Mouse (Mus musculus): Measurements from ENCODE around the gene Rbm4.
"Not testable (repeated sequence)": the region's sequence is repeated elsewhere in the genome, so short reads cannot be mapped to it uniquely, and the experiment has no call there.

Rbm4 gene

GRCm38 (mm10) chr19:4795929-4796328 is 2.2 kb upstream of the Rbm4 start:
- DNase-seq, result no peak

DNA sequence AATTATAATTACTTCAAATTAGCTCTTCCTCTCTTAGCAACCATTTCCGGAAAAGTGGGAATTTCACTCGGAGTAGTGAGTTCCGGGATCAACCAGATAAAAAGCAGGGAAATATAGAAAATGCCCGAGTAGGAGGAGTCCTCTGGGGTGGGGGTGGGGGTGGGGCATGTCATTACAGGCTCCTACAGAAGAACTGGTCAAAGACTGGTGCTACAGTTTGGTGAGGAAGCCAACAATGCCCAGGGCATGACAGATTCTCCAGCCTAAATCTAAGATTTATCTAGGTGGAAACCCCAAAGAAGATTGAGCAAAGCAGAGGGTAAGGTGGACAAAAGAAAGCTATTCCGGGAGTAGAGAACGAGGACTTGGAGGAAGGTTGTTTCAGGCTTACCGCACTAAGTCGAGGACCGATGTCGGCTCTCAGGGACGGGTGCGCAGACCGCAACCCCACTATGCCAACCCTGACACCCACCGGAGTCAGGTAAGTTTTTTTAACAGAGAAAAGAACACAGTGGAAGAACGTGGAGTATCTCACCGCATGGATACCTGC is 345 bp downstream of the Rbm4 start:
- no peak for DNase-seq

GRCm38 (mm10) chr19:4786313-4786712 is 7.4 kb downstream of the Rbm4 start:
- no peak for DNase-seq

DNA sequence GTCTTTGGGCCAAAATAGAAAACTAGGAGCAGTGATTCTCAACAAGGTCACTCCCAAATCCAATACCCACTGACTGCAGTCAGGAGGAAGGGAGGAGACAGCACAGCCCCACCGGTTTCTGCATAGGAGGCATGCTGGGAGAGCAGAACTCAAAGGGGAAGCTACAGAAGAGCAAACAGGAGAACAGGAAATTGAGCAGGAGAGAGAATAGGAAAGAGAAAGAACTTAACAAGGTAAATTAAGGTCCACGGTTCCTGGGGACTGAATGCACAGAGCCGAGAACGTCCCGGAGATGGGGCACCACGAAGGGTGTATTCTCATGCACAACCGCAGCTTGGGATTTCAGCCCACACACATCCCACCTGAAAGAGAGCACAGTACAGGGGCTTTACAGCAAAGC is 8.5 kb downstream of the Rbm4 start:
- no peak for DNase-seq

GRCm38 (mm10) chr19:4782891-4783290 is 10.8 kb downstream of the Rbm4 start:
- no peak for DNase-seq

DNA sequence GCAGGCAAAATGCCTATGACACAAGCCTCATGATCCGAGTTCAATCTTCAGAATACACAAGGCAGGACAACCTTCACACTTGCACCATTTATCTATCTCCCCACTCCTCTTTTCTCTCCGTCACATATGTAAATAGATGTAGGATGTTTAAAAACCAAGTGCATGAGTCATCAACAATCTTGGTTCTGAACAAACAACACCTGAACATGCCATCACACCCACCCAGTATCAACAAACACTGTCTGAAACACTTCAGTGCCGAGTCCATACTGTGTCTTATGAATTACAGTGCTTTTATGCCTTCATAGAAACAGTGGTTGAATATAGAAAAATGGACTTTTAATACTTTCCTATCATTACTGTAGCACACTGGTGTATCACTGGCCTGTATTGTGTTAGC is 20.9 kb downstream of the Rbm4 start:
- DNase-seq, result no peak

GRCm38 (mm10) chr19:4767507-4768148 is 26.1 kb downstream of the Rbm4 start:
- DNase-seq, result no peak

- DNase-seq, result peak; percentile 61 to 80
Observed at GRCm38 (mm10) chr19:4762876-4763275, 30.8 kb downstream of the Rbm4 start.

GRCm38 (mm10) chr19:4760544-4760943 is 33.2 kb downstream of the Rbm4 start:
- not testable (repeated sequence) for DNase-seq

- no peak for DNase-seq
Observed at GRCm38 (mm10) chr19:4756921-4757320, 36.8 kb downstream of the Rbm4 start.

DNA sequence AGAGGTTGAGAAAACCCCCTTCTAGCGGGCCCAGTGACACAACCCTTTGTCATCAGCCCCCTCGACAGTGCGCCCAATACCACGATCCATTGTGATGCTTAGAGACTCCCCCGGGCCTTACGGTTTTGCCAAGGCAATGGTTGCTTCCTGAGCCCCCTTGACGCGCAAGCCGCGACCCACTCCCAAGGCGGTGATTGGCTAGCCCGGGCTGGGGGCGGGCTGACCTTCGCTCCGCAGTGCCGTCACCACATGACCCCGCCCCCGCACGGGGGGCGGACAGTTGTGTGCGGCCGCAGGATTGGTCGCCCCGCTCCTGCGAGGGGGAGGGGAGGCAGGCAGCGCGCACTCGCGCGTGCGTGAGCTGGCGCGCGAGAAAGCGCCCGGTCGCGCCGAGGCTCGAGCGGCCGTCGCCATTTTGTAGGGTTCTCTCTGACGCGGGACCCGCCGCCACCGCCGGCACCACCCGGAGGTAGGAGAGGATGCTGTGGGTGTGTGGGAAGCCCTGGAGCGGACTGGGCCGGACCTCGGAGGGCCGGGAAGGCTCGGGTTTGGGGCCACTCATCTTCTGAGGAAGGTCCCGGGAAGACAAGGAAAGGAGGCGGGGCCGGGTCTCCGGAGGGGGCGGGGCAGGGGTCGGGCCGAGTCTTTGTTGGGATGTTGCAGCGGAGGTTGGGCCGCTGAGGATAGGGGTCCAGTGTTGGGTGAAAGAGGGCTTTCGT is 37.3 kb downstream of the Rbm4 start, which contains the start of gene Rbm4b:
Gene Rbm4b, plus strand, starts transcription at position 305 of the 719 bp plus-strand sequence.
- peak; percentile 98 to 99 for DNase-seq

- peak; percentile 92 to 95 for DNase-seq
Observed at GRCm38 (mm10) chr19:4755565-4756192, 38.0 kb downstream of the Rbm4 start.

- DNase-seq, result peak; percentile 59 to 68
Observed at GRCm38 (mm10) chr19:4749975-4750374, 43.7 kb downstream of the Rbm4 start.

DNA sequence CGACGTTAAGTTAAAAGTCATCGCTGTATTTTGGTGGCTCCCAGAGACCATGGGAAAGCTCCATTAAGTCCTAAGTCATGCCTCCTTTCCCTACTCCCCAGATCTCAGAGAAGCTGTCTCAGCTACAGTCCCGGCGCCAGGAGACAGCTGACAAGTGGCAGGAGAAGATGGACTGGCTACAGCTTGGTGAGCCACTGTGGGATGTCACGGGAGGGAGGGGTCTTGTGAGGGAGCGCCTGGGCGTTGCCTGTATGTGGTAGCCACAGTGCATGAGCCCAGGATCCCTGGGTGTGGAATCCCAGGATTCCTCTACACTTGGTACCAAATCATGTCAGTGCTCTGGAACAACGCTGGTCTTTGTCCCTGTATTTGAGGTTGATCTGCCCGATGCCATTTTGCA is 45.2 kb downstream of the Rbm4 start:
- no peak for DNase-seq

DNA sequence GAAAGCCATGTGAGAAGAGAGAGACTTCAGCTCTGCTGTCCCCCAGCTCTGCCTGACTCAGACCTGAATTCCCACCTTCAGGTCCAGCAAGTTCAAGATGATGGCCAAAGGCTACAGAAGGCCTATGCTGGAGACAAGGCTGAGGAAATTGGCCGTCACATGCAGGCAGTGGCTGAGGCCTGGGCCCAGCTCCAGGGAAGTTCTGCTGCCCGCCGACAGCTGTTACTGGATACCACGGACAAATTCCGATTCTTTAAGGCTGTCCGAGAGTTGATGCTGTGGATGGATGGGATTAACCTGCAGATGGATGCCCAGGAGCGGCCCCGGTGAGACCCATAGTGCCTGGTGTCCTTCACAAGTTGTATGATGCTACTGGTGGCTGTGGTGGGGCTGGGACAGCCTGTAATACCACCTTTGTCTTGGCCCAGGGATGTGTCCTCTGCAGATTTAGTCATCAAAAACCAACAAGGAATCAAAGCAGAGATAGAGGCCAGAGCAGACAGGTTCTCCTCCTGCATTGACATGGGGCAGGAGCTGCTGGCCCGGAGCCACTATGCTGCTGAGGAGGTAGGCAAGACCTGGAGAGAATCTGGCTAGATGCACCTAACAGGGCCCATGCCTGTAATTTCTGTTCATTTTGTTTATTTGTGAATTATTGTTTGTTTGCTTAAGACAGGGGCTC is 45.9 kb downstream of the Rbm4 start:
- DNase-seq, result peak; percentile 60 to 76

DNA sequence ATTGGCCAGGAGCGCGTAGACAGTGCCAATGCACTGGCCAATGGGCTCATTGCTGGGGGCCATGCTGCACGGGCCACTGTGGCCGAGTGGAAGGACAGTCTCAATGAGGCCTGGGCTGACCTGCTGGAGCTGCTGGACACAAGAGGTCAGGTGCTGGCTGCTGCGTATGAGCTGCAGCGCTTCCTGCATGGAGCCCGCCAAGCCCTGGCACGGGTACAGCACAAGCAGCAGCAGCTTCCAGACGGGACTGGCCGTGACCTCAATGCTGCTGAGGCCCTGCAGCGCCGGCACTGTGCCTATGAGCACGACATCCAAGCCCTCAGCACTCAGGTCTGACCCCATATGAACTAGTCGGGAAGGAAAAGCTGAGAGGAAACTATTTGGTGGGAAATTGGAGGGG is 47.1 kb downstream of the Rbm4 start:
- DNase-seq, result peak; percentile 83 to 90

- peak; percentile 68 to 75 for DNase-seq
Observed at GRCm38 (mm10) chr19:4745681-4746080, 48.0 kb downstream of the Rbm4 start.

DNA sequence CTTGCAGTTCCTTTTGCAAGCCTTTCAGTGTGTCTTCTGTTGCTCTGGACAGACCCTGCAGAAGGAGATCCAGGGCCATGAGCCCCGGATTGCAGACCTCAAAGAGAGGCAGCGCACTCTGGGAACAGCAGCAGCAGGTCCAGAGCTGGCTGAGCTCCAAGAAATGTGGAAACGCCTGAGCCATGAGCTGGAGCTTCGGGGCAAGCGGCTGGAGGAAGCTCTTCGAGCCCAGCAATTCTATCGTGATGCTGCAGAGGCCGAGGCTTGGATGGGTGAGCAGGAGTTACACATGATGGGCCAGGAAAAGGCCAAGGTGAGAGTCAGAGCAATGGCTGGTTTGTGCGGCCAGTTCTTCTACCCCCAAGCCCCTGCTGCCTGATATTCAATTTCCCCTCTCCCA is 48.6 kb downstream of the Rbm4 start:
- peak; percentile 59 to 73 for DNase-seq

GRCm38 (mm10) chr19:4744026-4744425 is 49.7 kb downstream of the Rbm4 start:
- DNase-seq, result no peak

DNA sequence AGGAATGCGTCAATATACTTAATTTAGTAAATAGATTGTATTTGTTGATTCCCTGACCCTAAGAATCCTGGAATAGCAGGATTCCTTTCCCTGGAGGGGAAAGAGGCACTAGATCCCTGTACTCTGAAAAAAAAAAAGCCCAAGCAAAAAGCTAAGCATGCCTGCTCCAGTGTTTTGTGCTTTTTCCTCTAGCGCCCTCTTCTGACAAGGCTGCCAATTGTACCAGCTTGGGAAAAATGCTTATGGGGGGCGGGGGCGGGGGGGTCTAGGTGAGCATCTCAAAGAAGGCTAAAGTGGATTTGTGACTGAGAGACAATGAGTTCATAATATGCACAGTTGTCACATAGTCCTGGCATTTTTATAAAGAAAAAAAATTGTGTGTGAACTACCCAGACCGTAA is 50.2 kb downstream of the Rbm4 start:
- peak in 1 of 2 experiments; percentile 68 for DNase-seq

- no peak for DNase-seq
Observed at GRCm38 (mm10) chr19:4742229-4742628, 51.5 kb downstream of the Rbm4 start.

- no peak for DNase-seq
Observed at GRCm38 (mm10) chr19:4741482-4741881, 52.2 kb downstream of the Rbm4 start.

GRCm38 (mm10) chr19:4739762-4740161 is 53.9 kb downstream of the Rbm4 start:
- no peak for DNase-seq
